Mouse (Mus musculus) cerebellum, postnatal 14 days (tissue): ENCODE measurements around the gene Apol9b.

Experiments
- DNase-seq, 2 experiments: peaks; one replicate each; pipeline ENCODE4 v3.0.0; 2021; ENCODE audit warnings: mixed read lengths in 2 of 2

The Apol9b gene

DNA sequence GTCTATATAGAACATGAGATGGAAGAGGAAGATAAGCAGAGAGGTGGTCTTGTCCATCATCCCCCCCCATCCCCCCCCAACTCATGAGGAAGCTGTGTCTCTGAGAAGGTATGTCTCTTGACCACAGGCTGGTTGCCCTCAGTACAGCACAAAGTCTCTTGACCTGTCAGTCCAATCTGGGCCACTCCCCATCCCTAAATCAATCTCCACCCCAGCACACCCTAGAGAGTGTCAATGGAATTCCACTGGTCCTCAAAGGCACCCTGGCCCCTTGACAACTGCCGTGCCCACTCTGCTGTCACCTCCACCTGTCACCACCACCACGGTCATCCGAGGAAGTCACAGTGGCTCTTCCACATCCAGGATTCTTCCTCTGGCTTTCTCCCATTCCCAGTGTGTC lies 19.6 kb downstream of the Apol9b start:
- peak in 1 of 2 experiments; percentile 13 for DNase-seq

DNA sequence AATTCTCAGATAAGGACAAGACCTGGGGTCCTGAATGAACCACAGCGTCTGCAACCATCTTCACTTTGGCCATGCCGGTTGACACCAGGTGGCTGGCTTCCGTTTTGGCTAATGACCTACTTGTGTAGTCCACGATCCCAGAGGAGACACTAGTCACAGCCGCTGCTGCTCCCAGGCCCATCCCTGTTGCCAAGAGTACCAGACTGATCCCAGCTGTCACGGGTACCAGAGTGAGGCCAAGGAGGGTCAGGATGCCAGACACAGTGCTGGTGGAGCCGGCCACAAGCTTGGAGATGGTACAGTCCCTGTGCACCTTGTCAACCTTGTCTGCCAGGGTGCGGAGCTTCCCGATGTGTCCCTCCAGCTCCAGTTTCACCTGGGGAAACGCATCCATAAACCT lies 20.9 kb downstream of the Apol9b start:
- peak; percentile 79 to 82 for DNase-seq

DNA sequence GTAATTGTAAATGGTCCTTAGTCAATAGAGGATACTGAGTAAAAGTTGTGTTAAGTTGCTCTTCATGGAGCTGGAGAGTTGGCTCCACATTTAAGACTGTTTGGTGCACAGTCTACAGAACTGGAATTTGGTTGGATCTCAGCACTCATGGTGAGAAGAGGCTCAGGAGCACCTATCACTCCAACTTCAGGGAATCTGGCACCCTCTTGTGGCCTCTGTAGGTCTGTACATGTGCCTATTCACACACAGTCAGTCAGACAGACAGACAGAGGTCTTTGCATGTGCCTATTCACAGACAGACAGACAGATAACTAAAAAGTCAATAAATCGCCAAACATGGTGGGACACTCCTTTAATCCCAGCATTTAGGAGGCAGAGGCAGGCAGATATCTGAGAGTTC lies 21.6 kb downstream of the Apol9b start:
- peak; percentile 68 to 73 for DNase-seq

DNA sequence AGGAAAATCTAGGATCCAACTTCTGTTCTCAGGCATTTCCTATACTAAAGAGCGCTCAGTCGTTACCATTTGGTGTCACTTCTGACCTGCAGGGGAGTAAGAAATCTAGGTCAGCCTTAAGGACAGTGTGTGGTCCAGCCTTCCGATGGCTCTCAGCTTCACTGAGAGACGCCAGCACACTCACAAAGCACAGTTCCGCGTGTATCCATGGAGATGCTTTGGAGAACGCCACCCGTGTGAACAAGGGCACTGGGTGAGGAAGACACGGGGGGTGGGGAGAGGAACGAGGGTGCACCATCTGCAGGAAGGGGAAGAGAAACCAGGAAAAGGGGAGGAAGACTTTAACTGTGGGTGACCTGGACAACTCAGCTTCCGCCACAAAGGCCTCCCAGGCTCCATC lies 23.6 kb downstream of the Apol9b start:
- peak in 1 of 2 experiments; percentile 20 for DNase-seq

DNA sequence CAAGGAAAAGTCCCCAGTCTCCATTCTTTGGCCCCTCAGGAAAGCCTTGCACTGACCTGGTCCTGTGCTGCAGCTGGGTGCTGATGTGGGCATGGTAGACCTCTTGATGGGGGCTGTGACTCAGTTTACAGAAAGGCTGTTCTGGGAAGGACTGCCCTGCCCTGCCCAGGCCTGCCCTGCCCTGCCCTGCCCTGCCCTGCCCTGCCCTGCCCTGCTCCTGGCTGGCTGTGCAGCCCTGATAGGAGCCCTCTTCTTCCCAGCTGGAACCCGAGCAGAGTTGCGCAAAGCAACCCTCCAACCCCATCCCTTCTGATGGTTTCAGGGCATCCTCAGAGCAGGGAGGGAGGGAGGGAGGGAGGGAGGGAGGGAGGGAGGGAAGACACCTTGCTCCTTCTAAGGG lies 26.3 kb downstream of the Apol9b start:
- no peak for DNase-seq

DNA sequence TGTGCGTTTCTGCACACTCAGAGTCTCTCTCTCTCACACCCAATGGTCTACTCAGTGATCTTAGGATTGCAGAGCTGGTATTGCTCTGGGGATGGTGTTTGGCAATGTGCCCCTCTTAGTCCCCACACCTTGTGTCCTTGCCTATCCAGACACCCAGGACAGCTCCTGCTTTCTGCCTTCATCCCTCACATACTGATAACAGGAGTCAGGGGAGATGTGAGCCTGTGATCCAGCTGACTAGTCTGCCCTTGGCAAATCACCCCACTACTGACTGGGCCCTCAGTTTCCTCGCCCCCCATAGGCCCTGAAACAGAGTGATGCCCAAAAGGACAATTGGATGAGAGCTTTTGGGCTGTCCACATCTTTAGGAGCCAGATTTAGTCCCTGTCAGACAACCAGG lies 27.2 kb downstream of the Apol9b start:
- no peak for DNase-seq

DNA sequence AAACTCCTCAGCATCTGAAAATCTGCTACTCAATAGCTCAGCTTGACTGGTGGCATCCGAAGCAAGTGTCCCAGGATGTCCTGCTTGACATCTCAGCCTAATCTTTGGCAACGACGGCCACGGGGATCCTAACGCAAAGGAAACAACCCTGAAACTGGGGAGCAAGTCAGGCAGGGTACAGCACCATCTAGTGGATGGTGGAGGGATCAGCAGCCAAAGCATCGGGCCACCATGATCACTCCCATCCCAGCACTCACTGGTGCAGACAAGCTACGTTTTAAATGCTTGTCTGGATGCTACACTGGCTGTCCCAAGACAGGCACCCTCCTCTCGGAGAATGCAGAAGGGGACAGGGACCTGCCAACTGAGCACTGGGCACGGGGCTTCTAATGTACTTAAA lies 28.0 kb downstream of the Apol9b start, which contains the start of gene Apol8:
TSS of gene Apol8 (minus strand) at position 156 of the 400 bp plus-strand sequence.
- DNase-seq = peak; percentile 71 to 78

DNA sequence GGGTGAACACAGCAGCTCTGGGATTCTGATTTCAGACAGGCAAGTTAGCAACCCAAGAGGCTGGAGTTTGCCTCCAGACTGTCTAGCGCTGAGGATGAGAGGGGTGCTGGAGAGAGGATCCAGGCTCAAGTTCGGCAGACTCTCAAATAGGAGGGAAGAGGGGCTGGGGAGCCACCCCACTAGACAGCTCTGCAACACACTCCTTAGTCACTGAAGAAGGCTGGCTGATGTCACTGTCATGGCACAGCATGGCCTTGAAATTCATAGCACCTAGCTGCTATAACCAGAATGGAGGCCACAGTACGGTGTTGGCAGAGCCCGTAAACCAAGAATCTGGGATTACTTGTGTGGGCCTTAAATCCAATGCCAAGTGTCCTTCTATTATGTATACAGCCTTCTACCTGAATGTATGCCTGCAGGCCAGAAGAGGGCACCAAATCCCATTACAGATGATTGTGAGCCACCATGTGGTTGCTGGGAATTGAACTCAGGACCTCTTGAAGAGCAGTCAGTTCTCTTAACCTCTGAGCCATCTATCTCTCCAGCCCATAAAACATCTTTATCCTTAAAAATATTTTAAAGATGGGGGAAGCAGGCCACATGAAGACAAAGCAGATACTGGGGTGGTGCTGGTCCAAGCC lies 28.9 kb downstream of the Apol9b start:
- DNase-seq = no peak

DNA sequence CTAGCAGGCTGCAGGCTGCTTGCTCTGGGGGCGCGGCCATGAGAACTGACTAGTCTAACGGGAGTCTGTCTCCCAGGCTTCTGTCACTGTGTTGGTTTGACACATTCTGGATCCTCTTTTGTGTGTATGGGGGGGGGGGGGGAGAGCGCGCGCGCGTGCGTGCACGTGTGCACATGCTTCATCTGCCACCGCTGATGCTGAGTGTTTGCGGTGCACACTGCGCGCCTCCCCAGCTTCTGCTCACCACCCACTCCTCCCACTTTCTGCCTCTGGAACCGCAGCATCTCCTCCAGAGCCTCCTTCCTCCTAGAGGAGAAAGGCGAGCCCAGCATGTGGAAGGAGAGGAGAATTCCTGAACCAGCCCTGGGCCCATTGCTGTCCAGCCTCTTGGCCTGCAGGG lies 31.2 kb downstream of the Apol9b start:
- DNase-seq = no peak

DNA sequence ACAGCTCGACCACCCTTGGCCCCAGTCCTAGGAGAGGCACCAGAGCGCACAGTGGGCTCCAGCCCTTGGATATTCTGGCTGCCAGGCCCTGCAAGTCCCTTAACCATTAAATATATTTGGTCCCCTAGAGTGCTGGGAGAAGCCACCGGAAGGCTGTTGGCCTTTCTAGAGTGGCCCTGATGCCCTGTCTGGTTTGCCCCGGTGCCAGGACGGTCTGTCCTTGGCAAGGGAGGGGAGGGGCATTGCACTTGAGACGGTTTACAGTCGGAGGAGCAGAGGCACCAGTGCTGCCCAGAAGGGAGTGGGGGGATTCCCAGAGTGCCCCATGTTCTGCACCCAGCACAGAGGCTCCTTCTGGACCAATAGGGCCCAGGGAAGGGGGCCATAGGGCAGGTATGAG lies 32.2 kb downstream of the Apol9b start:
- peak in 1 of 2 experiments; percentile 3 for DNase-seq

DNA sequence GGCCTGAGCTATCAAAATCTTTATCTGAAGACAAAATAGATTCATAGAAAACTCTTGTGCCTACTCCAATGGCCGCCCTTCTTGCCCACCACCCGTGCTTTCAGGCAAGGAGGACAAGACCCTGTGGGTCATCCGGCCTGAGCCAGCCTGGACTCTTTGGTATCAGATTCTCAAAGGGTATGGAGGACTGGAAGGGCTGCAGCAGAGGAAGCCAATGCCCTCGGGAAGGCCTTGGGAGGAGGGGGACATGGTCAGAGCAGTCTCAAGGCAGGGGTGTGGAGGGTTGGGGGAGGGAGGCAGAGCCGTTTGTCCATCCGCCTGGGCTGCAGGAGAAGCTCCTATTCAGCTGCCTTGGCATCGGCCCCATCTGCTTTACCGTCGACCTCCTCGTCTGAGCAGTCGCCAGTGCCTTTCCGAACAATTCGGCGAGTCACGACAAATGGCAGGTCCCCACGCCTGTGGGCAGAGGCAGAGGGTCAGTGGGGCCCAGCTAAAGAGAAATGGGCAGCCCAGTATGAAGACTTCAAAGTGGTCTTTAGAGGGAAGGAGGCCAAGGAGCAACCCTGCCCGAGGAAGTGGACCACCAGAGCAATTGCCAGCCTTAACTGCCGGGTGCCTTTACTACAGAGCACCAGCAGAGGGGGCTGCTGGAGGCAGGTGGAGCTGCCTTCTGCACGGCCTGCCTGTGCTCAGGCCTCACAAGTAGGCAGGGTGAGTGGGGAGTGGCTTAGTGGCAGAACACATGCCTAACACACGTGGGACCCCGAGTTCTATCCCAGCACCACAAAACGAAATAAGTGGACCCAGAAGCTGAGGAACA lies 32.9 kb downstream of the Apol9b start:
- peak; percentile 59 to 76 for DNase-seq

DNA sequence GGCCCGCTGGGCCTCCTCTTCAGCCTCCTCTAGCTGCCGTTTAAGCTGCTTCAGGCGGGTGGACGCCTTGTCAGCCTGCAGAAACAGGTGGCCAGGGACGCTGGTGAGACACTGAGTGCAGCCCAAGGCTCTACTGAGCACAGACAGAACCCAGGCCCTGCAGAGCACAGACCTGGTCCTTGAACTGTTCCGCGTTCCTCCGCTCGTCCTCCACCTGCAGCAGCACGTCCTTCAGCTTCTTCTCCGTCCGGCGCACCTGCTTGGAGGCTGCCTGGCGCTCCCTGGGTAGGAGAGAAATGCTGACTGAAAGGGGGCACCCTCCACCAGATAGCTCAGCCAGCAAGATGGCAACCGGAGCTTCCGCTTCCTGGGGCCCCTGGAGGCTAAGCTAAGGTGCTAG lies 34.2 kb downstream of the Apol9b start:
- DNase-seq = no peak

DNA sequence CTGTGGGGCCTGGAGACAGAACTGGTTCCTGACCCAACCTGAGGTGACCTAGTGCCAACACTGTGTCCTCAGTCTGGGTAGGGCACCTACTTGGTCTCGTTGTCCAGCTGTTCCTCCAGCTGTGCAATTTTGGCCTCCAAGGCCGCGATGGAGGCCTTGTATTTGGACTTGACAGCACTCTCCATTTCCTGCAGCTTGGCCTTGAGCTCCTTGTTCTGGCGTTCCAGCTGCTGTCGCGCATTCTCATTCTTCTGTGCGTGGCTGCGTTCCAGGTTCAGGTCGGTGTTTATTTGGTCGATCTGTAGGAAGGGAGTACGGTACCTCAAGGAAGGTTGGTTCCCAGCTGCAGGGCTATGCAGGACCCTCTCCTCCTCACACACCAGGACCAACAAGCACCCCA lies 34.9 kb downstream of the Apol9b start:
- no peak for DNase-seq

DNA sequence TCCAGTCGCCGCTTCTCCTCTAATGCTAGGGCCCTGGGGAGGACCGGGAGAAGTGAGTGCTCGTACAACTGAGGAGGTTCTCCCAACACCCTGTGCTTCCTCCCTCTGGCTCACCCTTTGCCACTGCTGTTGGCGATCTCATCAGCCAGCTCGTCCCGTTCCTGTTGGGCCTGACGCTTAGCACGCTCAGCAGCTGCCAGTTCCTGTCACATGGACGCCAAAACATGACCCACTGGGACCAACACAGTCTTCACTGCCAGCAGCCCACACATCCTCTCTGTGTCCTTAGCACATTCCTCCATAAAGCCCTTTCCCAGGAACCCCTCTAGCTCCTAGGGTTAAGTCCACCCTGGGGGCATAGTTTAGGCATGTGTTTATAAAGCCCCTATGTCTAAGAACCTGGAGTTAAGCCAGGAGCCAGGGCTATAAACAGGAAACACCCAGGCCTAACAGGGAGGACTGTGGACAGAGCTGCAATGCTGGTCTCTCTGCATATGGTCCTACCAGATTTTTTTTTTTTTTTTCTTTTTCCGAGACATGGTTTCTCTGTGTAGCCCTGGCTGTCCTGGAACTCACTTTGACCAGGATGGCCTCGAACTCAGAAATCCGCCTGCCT lies 35.7 kb downstream of the Apol9b start:
- DNase-seq = peak; percentile 34 to 56

DNA sequence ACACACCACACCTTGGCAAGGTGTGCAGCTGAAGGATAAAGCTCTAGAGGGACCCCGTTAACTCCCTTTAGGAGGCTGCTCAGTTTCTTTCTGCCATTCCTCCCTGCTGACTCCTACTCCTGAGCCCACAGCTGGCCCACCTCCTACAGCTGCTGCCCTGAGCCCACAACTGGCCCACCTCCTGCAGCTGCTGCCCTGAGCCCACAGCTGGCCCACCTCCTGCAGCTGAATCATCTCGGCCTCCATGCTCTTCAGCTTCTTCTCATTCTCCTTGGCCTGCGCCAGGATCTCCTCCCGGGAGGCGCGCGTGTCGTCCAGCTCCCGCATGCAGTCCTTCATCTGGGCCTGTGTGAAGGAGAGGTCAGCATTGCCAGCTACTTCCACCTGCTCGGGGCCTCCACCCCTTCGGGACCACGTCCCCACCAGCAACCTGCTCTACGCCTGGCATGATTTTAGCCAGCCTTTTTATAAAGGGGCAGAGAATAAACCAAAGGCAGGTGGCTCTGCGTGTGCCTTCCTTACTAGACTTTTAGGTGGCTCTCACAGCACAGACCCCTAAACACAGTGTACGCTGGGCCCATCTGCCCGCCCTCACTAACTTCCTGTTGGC lies 36.8 kb downstream of the Apol9b start:
- no peak for DNase-seq

DNA sequence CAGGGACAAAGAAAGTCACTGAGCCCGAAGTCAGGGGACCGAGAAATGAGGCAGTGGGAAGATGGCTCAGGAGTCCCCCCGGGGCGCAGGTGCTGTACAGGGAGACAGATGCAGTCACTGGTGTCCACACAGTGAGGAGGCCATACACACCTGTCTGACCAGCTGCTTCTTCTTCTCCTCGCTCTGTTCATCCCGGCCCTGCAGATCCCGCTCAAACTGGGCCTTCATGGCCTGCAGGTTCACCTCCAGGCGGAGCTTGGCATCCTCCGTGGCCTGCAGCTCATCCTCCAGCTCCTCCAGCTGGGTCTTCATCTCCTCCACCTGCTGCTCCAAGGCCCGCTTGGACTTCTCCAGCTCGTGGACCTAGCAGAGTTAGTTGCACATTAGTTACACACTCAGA lies 38.1 kb downstream of the Apol9b start:
- DNase-seq = no peak

DNA sequence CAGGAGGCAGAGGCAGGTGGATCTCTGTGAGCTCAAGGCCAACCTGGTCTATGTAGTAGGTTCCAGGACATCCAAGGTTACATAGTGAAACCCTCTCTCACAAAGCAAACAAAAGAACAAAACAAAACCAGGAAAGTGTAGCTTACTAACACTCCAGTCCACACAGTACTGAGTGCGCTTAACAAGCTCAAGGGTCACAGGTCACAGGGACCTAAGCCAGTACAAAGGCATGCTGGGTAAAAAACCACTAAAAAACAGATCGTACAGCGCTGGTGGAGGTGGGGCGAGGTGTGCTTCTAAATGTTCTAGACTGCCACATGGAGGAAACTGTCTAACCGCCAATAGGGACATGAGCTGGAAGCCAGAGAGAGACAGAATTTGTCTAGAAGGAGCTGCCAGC lies 41.5 kb downstream of the Apol9b start:
- no peak for DNase-seq

DNA sequence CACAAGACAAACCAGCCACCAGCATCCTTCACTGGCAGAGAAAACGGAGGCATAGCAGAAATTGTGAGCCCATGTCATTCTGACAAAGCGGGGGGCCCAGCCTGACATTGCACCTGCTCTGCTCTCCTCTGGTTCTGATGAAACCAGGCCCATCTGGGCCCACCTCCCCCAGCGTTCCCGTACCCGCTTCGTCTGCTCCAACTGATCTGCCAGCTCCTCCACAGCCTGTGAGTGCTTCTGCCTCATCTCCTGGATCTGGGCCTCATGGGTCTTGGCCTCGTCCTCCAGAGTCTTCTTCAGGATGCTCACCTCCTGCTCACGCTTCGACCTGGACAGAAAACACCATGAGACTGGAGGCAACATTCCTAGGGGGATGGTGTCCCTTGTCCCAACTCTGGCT lies 42.1 kb downstream of the Apol9b start:
- DNase-seq = no peak

DNA sequence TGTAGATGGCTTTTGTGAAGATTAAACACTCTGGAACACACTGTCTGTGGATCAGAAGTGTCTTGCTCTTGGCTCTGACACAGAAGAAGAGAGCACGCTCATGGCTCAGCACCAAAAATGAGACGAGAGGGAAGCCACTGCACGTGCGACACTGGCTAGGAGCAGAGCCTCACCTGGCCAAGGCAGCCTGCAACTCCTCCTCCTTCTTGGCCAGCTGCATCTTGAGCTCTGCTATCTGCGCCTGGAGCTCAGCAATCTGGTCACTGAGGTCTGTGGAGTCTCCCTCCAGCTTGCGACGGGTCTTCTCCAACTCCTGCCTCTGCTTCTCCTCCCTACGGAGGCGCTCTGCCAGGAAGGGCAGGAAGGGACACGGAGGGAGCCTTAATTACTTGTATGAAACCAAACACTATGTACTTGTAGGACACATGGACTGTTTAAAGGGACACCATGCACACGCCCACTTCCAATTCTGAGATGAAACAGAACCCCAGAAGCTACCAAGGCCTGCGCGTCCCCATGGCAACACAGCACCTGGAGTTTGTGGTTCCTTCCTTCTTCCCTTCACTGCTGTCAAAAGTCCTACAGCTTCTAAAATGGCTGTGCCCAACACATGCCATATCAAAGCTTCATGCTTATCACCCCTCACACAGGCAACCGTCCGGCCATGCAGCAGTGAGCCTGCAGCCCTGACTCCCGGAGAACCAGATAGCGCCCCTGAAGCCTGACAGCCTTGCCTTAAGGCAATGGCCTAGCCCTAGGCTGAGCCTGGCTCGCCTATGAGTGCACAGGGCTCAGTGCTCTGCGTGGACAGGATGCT lies 44.5 kb downstream of the Apol9b start:
- DNase-seq = no peak

DNA sequence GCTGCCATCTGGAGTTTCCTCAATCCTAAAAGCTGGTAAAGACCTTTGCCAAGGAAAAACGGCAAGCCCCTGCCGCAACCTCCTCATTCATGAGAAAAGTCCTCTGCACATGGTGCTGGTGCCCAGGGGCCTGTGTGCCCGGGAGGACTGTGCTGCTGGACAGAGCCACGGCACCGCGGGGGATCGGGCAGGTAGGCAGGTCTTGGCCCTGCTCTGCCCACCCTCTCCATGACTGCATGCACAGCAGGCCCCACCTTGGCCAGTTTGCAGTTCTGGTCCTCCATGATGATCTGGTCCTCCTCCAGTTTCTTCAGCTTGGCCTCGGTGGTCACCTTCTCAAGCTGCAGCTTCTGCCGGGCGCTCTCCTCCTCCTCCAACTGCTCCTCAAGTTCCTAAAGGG lies 45.5 kb downstream of the Apol9b start:
- no peak for DNase-seq

DNA sequence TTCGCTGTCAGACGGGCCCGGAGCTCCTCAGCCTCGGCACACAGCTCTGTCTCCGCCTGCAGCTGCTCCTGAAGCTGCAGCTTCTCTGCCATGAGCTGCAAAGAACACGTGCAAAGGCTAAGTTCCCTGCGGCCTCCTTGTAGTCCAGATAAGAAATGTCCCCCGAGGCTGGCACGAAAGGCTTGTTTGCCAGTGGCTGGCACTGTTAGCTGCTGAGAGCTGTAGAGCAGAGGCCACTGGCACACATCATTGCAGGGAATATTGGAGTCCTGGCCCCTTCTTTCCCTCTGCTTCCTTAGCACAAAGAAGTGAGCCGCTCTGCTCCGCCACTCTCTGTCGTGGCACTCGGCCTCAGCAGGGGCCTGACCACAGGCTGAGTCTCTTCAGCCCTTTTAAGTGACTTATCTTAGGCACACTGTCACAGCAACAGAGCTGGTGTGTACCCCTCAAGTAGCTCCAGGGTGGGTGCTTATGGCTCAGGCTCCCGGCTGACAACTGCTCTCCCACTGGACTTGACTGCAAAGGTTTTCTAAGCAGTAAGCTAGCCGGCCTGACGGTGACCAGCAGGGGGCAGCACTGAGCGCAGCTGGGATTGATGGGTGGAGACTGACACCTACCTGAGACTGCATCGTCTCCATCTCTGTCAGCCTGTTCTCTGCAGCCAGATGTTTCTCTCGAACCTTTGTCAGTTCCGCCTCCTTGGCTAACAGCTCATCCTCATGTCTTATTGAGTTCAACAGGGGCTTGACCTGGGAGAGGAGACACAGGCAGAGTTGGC lies 46.5 kb downstream of the Apol9b start:
- DNase-seq = peak; percentile 90 to 94
